Mouse (Mus musculus) G1E (cell line): Measurements from ENCODE around the gene Epha8.

Experiments
- CTCF ChIP-seq: IDR thresholded peaks from 2 replicates; pipeline ENCODE4 v1.5.1; 2012; ENCODE audit warnings: low read depth, low read length, inconsistent platforms, mixed read lengths
- GATA1 ChIP-seq: IDR thresholded peaks from 2 replicates; pipeline ENCODE4 v1.6.1; 2012; ENCODE audit warnings: borderline replicate concordance, low read length, inconsistent platforms, mixed read lengths
- TAL1 ChIP-seq: conservative IDR thresholded peaks from 2 replicates; pipeline ENCODE4 v1.6.1; 2012; ENCODE audit warnings: low read depth, low read length, inconsistent platforms, mixed read lengths

- TF ChIP-seq CTCF, result no peak
- TF ChIP-seq GATA1, result no peak
- no peak for TF ChIP-seq TAL1
These were observed 63.8 kb downstream of the Epha8 start, which contains the start of gene C1qc for GRCm38 (mm10) chr4:136892811-136893210.
